Mouse (Mus musculus) kidney, adult 2 months (tissue): ENCODE measurements at regions not wholly inside any gene's neighbourhood (a gene's known extent, or its start where the extent isn't known, plus 50 kb on each side); places are given as distances from the start of the nearest gene placed in this dataset.

Experiments used
- DNase-seq: peaks from one replicate; pipeline ENCODE4 v3.0.0; 2021
- H3K27ac ChIP-seq: fragments of 200-500 bp; 2 replicates; pipeline ENCODE4 v1.5.1; 2012; ENCODE audit warnings: low read depth, low read length, control low read depth, inconsistent platforms; ENCODE audit not compliant: insufficient read depth
- H3K27me3 ChIP-seq: fragments of 200-500 bp; replicated peaks from 2 replicates; pipeline ENCODE4 v1.6.1; 2012; ENCODE audit warnings: mild to moderate bottlenecking, moderate library complexity, low read length, inconsistent platforms; ENCODE audit not compliant: control insufficient read depth, insufficient read depth
- H3K36me3 ChIP-seq: fragments of 200-500 bp; 2 replicates; pipeline ENCODE4 v1.6.1; 2012; ENCODE audit warnings: mild to moderate bottlenecking, moderate library complexity, low read length, inconsistent platforms; ENCODE audit not compliant: control insufficient read depth, insufficient read depth
- H3K4me1 ChIP-seq: fragments of 200-500 bp; 2 replicates; pipeline ENCODE4 v1.6.1; 2011; ENCODE audit warnings: low read length; ENCODE audit not compliant: control insufficient read depth, insufficient read depth
- H3K4me3 ChIP-seq: fragments of 200-500 bp; 2 replicates; pipeline ENCODE4 v1.5.1; 2011; ENCODE audit warnings: mild to moderate bottlenecking, low read depth, low read length, control low read depth; ENCODE audit not compliant: insufficient read depth
- CTCF ChIP-seq: fragments of 200-500 bp; conservative IDR thresholded peaks from 2 replicates; pipeline ENCODE4 v1.5.1; 2011; ENCODE audit warnings: low read depth, mild to moderate bottlenecking, control low read depth, low read length, moderate library complexity, mixed read lengths; ENCODE audit not compliant: insufficient read depth, insufficient read length
- POLR2A ChIP-seq: fragments of 200-500 bp; IDR thresholded peaks from one replicate; pipeline ENCODE4 v1.6.1; 2011; ENCODE audit warnings: low read depth, low read length, control low read depth
- WGBS: fragments of 180-500 bp; shearing (Covaris S2); methylation state at CpG from one replicate; pipeline ENCODE4 v1.1.7; 2018; 5-methylcytosine and 5-hydroxymethylcytosine counted together

GRCm38 (mm10) chr3:151020014-151020413 is 417.7 kb upstream of the Adgrl4 start:
- Histone ChIP-seq H3K4me3 (no peak overlapping the region), H3K36me3 (no peaks in the 10 kb centered on the region), H3K27me3 (no peaks in the 10 kb centered on the region), H3K4me1 (no peaks in the 10 kb centered on the region), H3K27ac (no peak overlapping the region)
- no peak for DNase-seq
- TF ChIP-seq CTCF (no peak), POLR2A (no peak)
- 41% methylated on average over 3 of the region's 3 CpGs for WGBS

GRCm38 (mm10) chr3:151057491-151057890 is 380.2 kb upstream of the Adgrl4 start:
- no peak overlapping the region for H3K27ac ChIP-seq
- no peaks in the 10 kb centered on the region for H3K36me3 ChIP-seq
- no peak for TF ChIP-seq POLR2A
- TF ChIP-seq CTCF, result no peak
- H3K4me3 ChIP-seq, result no peak overlapping the region
- 71% methylated on average over 3 of the region's 3 CpGs for WGBS
- H3K27me3 ChIP-seq, result no peaks in the 10 kb centered on the region
- H3K4me1 ChIP-seq, result no peaks in the 10 kb centered on the region
- DNase-seq, result no peak

GRCm38 (mm10) chr3:151072322-151072721 is 365.4 kb upstream of the Adgrl4 start:
- no peak for DNase-seq
- Histone ChIP-seq H3K4me3 (no peak overlapping the region), H3K27ac (no peak overlapping the region), H3K27me3 (no peaks in the 10 kb centered on the region), H3K4me1 (no peaks in the 10 kb centered on the region), H3K36me3 (no peaks in the 10 kb centered on the region)
- TF ChIP-seq CTCF (no peak), POLR2A (no peak)

- Histone ChIP-seq H3K36me3 (no peaks in the 10 kb centered on the region), H3K4me3 (no peak overlapping the region), H3K4me1 (no peaks in the 10 kb centered on the region), H3K27me3 (no peaks in the 10 kb centered on the region), H3K27ac (no peak overlapping the region)
- TF ChIP-seq CTCF (no peak), POLR2A (no peak)
- WGBS, result 81% methylated on average over 3 of the region's 3 CpGs
- no peak for DNase-seq
Measured at GRCm38 (mm10) chr3:151116831-151117230, 320.9 kb upstream of the Adgrl4 start.

- H3K4me3 ChIP-seq, result no peak overlapping the region
- no peaks in the 10 kb centered on the region for H3K27me3 ChIP-seq
- no peaks in the 10 kb centered on the region for H3K36me3 ChIP-seq
- TF ChIP-seq POLR2A, result no peak
- TF ChIP-seq CTCF, result no peak
- DNase-seq, result no peak
- H3K27ac ChIP-seq, result no peak overlapping the region
- 63% methylated on average over 3 of the region's 3 CpGs for WGBS
- no peaks in the 10 kb centered on the region for H3K4me1 ChIP-seq
Measured at GRCm38 (mm10) chr3:151117583-151118041, 320.1 kb upstream of the Adgrl4 start.

- Histone ChIP-seq H3K4me1 (no peaks in the 10 kb centered on the region), H3K27me3 (no peaks in the 10 kb centered on the region), H3K36me3 (no peaks in the 10 kb centered on the region), H3K27ac (no peak overlapping the region), H3K4me3 (no peak overlapping the region)
- WGBS, result 59% methylated on average over 5 of the region's 5 CpGs
- DNase-seq, result no peak
- TF ChIP-seq CTCF, result no peak
Measured at GRCm38 (mm10) chr3:151124131-151124530, 313.6 kb upstream of the Adgrl4 start.

- no peak for DNase-seq
- Histone ChIP-seq H3K4me3 (no peak overlapping the region), H3K27me3 (no peaks in the 10 kb centered on the region), H3K36me3 (no peaks in the 10 kb centered on the region), H3K4me1 (no peaks in the 10 kb centered on the region), H3K27ac (no peak overlapping the region)
- WGBS, result 88% methylated on average over 2 of the region's 2 CpGs
- TF ChIP-seq POLR2A, result no peak
- TF ChIP-seq CTCF, result no peak
Measured at GRCm38 (mm10) chr3:151146889-151147288, 290.8 kb upstream of the Adgrl4 start.

GRCm38 (mm10) chr3:151153340-151153739 is 284.3 kb upstream of the Adgrl4 start:
- no peaks in the 10 kb centered on the region for H3K4me1 ChIP-seq
- TF ChIP-seq CTCF, result no peak
- no peak for TF ChIP-seq POLR2A
- 28% methylated on average over 4 of the region's 4 CpGs for WGBS
- no peak overlapping the region for H3K4me3 ChIP-seq
- no peaks in the 10 kb centered on the region for H3K27me3 ChIP-seq
- no peak for DNase-seq
- H3K36me3 ChIP-seq, result no peaks in the 10 kb centered on the region
- no peak overlapping the region for H3K27ac ChIP-seq
